Mouse (Mus musculus) cortical plate, adult 2 months (tissue): ENCODE measurements at regions not wholly inside any gene's neighbourhood (a gene's known extent, or its start where the extent isn't known, plus 50 kb on each side); places are given as distances from the start of the nearest gene placed in this dataset.

Experiments used
- CTCF ChIP-seq: fragments of 200-500 bp; IDR thresholded peaks from 2 replicates; pipeline ENCODE4 v1.5.1; 2011; ENCODE audit warnings: mild to moderate bottlenecking, control low read depth, low read length; ENCODE audit not compliant: insufficient read depth; ENCODE audit errors: extremely low read depth
- POLR2A ChIP-seq: fragments of 200-500 bp; IDR thresholded peaks from 2 replicates; pipeline ENCODE4 v1.6.1; 2011; ENCODE audit warnings: mild to moderate bottlenecking, low read length, control low read depth; ENCODE audit not compliant: insufficient read depth; ENCODE audit errors: extremely low read depth

GRCm38 (mm10) chr2:30670836-30671586 is 76.2 kb downstream of the Cstad start:
- no peak for TF ChIP-seq CTCF
- TF ChIP-seq POLR2A, result no peak
